Mouse (Mus musculus) MEL (cell line): ENCODE results near the gene Ccr6.

ENCODE experiments used
- CHD1 ChIP-seq: IDR thresholded peaks from 2 replicates; pipeline ENCODE4 v1.6.1; 2012; ENCODE audit warnings: low read depth, mild to moderate bottlenecking, inconsistent platforms, low read length, improper control_type of control experiment
- CHD2 ChIP-seq: IDR thresholded peaks from 2 replicates; pipeline ENCODE4 v1.6.1; 2011; ENCODE audit warnings: low read length, improper control_type of control experiment
- CTCF ChIP-seq, 3 experiments: IDR thresholded peaks in 2 of 3; conservative IDR thresholded peaks in 1 of 3; 2 replicates each; pipeline ENCODE4 v1.5.1; 2011 to 2012; ENCODE audit warnings: low read length in 3 of 3, low read depth in 2 of 3, mild to moderate bottlenecking in 2 of 3, improper control_type of control experiment in 1 of 3, inconsistent platforms in 1 of 3, mixed read lengths in 1 of 3, moderate library complexity in 1 of 3; ENCODE audit not compliant: control insufficient read depth in 1 of 3, insufficient read depth in 1 of 3, poor library complexity in 1 of 3, severe bottlenecking in 1 of 3
- E2F4 ChIP-seq: IDR thresholded peaks from 2 replicates; pipeline ENCODE4 v1.6.1; 2011; ENCODE audit warnings: low read depth, low read length, improper control_type of control experiment, borderline replicate concordance
- EP300 ChIP-seq, 2 experiments: IDR thresholded peaks; 2 replicates each; pipeline ENCODE4 v1.6.1; 2011; ENCODE audit warnings: improper control_type of control experiment in 2 of 2, low read length in 2 of 2, low read depth in 1 of 2, mild to moderate bottlenecking in 1 of 2
- HCFC1 ChIP-seq: IDR thresholded peaks from 2 replicates; pipeline ENCODE4 v1.6.1; 2012; ENCODE audit warnings: low read depth, mild to moderate bottlenecking, inconsistent platforms, low read length, improper control_type of control experiment, moderate library complexity
- MAX ChIP-seq: IDR thresholded peaks from 2 replicates; pipeline ENCODE4 v1.6.1; 2011; ENCODE audit warnings: low read length, improper control_type of control experiment
- TBP ChIP-seq: IDR thresholded peaks from 2 replicates; pipeline ENCODE4 v1.8.0; 2011; ENCODE audit warnings: low read depth, low read length, improper control_type of control experiment
- TCF12 ChIP-seq: IDR thresholded peaks from 2 replicates; pipeline ENCODE4 v1.6.1; 2014; ENCODE audit warnings: low read depth, mild to moderate bottlenecking, inconsistent platforms, low read length, improper control_type of control experiment, moderate library complexity
- ZNF384 ChIP-seq: IDR thresholded peaks from 2 replicates; pipeline ENCODE4 v1.6.1; 2012; ENCODE audit warnings: low read depth, mild to moderate bottlenecking, inconsistent platforms, low read length, improper control_type of control experiment

- TF ChIP-seq CHD1 (no peak), CTCF (IDR thresholded peaks at IDR 0.05 in 2 of 3, conservative IDR thresholded peaks at IDR 0.05 in 1 of 3; ENCODE audit: control insufficient read depth in 1 of 3, insufficient read depth in 1 of 3, low read depth in 2 of 3, low read length in 3 of 3, poor library complexity in 1 of 3, severe bottlenecking in 1 of 3) (no peak), EP300 (IDR thresholded peaks at IDR 0.05; ENCODE audit: low read depth in 1 of 2, low read length in 2 of 2) (no peak), CHD2 (no peak), TCF12 (no peak), ZNF384 (no peak), E2F4 (no peak), TBP (no peak), MAX (no peak), HCFC1 (no peak)
Measured at GRCm38 (mm10) chr17:8276071-8276470, 40.2 kb downstream of the Ccr6 start.
